Mouse (Mus musculus) CD8-positive naive resting alpha-beta T cell, adult 2 months (primary cell): Measurements from ENCODE around the gene Gm9837.

Experiments
- DNase-seq, 2 experiments: peaks; one replicate each; pipeline ENCODE4 v3.0.0; 2022; ENCODE audit warnings: low read depth in 2 of 2, low spot score in 2 of 2

The Gm9837 gene

GRCm38 (mm10) chr11:53456474-53457371 lies 13.6 kb downstream of the Gm9837 start, which contains the start of the genes Gm10447 and Shroom1:
TSS of gene Gm10447 (minus strand) at chr11:53457110.
TSS of gene Shroom1 (plus strand) at chr11:53457205.
- no peak for DNase-seq

GRCm38 (mm10) chr11:53453031-53453430 lies 17.2 kb downstream of the Gm9837 start:
- DNase-seq: no peak

- DNase-seq: no peak
These were observed 17.9 kb downstream of the Gm9837 start for GRCm38 (mm10) chr11:53452396-53452795.

GRCm38 (mm10) chr11:53451361-53451760 lies 18.9 kb downstream of the Gm9837 start:
- no peak for DNase-seq

GRCm38 (mm10) chr11:53450070-53450705 lies 20.1 kb downstream of the Gm9837 start:
- DNase-seq: peak in 1 of 2 experiments; percentile 15

- no peak for DNase-seq
These were observed 21.8 kb downstream of the Gm9837 start for GRCm38 (mm10) chr11:53448529-53448928.

- DNase-seq: no peak
These were observed 22.3 kb downstream of the Gm9837 start for GRCm38 (mm10) chr11:53447996-53448395.

GRCm38 (mm10) chr11:53446183-53446582 lies 24.1 kb downstream of the Gm9837 start:
- no peak for DNase-seq

GRCm38 (mm10) chr11:53445562-53445961 lies 24.7 kb downstream of the Gm9837 start:
- no peak for DNase-seq

- DNase-seq: peak in 1 of 2 experiments; percentile 39
These were observed 26.4 kb downstream of the Gm9837 start for GRCm38 (mm10) chr11:53443861-53444260.

- peak in 1 of 2 experiments; percentile 26 for DNase-seq
These were observed 28.4 kb downstream of the Gm9837 start for GRCm38 (mm10) chr11:53441921-53442320.

- DNase-seq: no peak
These were observed 33.9 kb downstream of the Gm9837 start for GRCm38 (mm10) chr11:53436338-53436737.

GRCm38 (mm10) chr11:53435504-53435903 lies 34.8 kb downstream of the Gm9837 start:
- DNase-seq: no peak

- DNase-seq: no peak
These were observed 37.2 kb downstream of the Gm9837 start for GRCm38 (mm10) chr11:53433057-53433456.

- DNase-seq: no peak
These were observed 38.8 kb downstream of the Gm9837 start for GRCm38 (mm10) chr11:53431347-53432056.

- peak; percentile 97 to 99 for DNase-seq
These were observed 39.5 kb downstream of the Gm9837 start, which contains the start of the genes Uqcrq and Gdf9 for GRCm38 (mm10) chr11:53430670-53431346. TSS of gene Uqcrq (minus strand) at chr11:53430831. TSS of gene Gdf9 (plus strand) at chr11:53431023.

- DNase-seq: no peak
These were observed 40.0 kb downstream of the Gm9837 start for GRCm38 (mm10) chr11:53430300-53430669.

- DNase-seq: no peak
These were observed 41.1 kb downstream of the Gm9837 start for GRCm38 (mm10) chr11:53429182-53429581.

GRCm38 (mm10) chr11:53428716-53429057 lies 41.6 kb downstream of the Gm9837 start:
- DNase-seq: no peak

- no peak for DNase-seq
These were observed 42.1 kb downstream of the Gm9837 start for GRCm38 (mm10) chr11:53427993-53428715.
